9 mouse cellular contexts compared by ENCODE assay signal in genomic region chr4:129490972-129491880, GRCm38 (mm10). TPM values are rescaled to one million over a fixed set of nuclear protein-coding genes. Genes with fewer than 3 reads are reported as not detected.
A peak's percentile ranks its signal among the peaks of the same experiment; 100 is the strongest.
DNase-seq lines count a peak whose midpoint lies in the region; ATAC-seq and TF ChIP-seq lines count a peak whose summit lies in the region.
"Had no signal": no experiment of that assay in that cellular context is flagged by ENCODE, and none has a peak within 500 bp of the region (broad histone marks: within the 10 kb centered on the region; RNA-seq: fewer than 3 reads in every experiment).

TSS of gene Tssk3 (minus strand) at chr4:129491022.
TSS of gene Fam229a (plus strand) at chr4:129491190.

- H3K4me1 ChIP-seq in forebrain, embryonic 12.5 days, result peaks cover 25% of the 10 kb centered on the region
- H3K4me1 ChIP-seq in kidney, postnatal 0 days (replicated peaks; ENCODE audit: insufficient read depth, low read length), result peaks cover 10% of the 10 kb centered on the region; the same call in 1 of the 2 replicates
- peaks cover 10% of the 10 kb centered on the region for H3K4me1 ChIP-seq in stomach, embryonic 16.5 days (ENCODE audit: control insufficient read depth, insufficient read depth, low read length)

- H3K27ac ChIP-seq in forebrain, embryonic 12.5 days, result no peak within 1 kb of the TSS
- H3K27ac ChIP-seq in kidney, postnatal 0 days, result no peak within 1 kb of the TSS
- no peak within 1 kb of the TSS for H3K27ac ChIP-seq in stomach, embryonic 16.5 days (ENCODE audit: low read length)

- H3K9ac ChIP-seq in forebrain, embryonic 12.5 days, result peak within 1 kb of the TSS; percentile 53; the same call in 1 of the 2 replicates
- peak within 1 kb of the TSS; percentile 15 for H3K9ac ChIP-seq in kidney, postnatal 0 days (ENCODE audit: low read depth, low read length)
- H3K9ac ChIP-seq in stomach, embryonic 16.5 days (ENCODE audit: low read length), result peak within 1 kb of the TSS; percentile 64

- H3K27me3 ChIP-seq in forebrain, embryonic 12.5 days, result peaks cover 32% of the 10 kb centered on the region
- H3K27me3 ChIP-seq in kidney, postnatal 0 days (ENCODE audit: insufficient read depth, low read length), result no peaks in the 10 kb centered on the region
- peaks cover 13% of the 10 kb centered on the region for H3K27me3 ChIP-seq in stomach, embryonic 16.5 days (ENCODE audit: control insufficient read depth, insufficient read depth, low read length)

- H3K9me3 ChIP-seq in forebrain, embryonic 12.5 days, result no peaks in the 10 kb centered on the region
- no peaks in the 10 kb centered on the region for H3K9me3 ChIP-seq in kidney, postnatal 0 days (replicated peaks; ENCODE audit: low read length)
- H3K9me3 ChIP-seq in stomach, embryonic 16.5 days (replicated peaks; ENCODE audit: control insufficient read depth, low read length), result no peaks in the 10 kb centered on the region

- 0 out of 2 replicates have a peak, but pooled peaks have one; percentile 24 for ATAC-seq in forebrain, embryonic 12.5 days (ENCODE audit: low FRiP score)
- peak; percentile 79 for ATAC-seq in kidney, postnatal 0 days (replicated peaks; ENCODE audit: low FRiP score, low read depth)
- peak; percentile 26; the same call in 1 of the 2 replicates for ATAC-seq in stomach, embryonic 16.5 days (ENCODE audit: insufficient read depth, low FRiP score)

- H3K4me3 ChIP-seq in forebrain, embryonic 12.5 days (replicated peaks), result peak within 1 kb of the TSS; percentile 39
- peak within 1 kb of the TSS; percentile 20 for H3K4me3 ChIP-seq in kidney, postnatal 0 days (replicated peaks; ENCODE audit: low read depth, low read length)
- peak within 1 kb of the TSS; percentile 39 for H3K4me3 ChIP-seq in stomach, embryonic 16.5 days (replicated peaks; ENCODE audit: low read length)

- peaks cover 29% of the 10 kb centered on the region for H3K36me3 ChIP-seq in forebrain, embryonic 12.5 days (replicated peaks)
- peaks cover 25% of the 10 kb centered on the region for H3K36me3 ChIP-seq in kidney, postnatal 0 days (ENCODE audit: insufficient read depth, low read length)
- H3K36me3 ChIP-seq in stomach, embryonic 16.5 days (ENCODE audit: control insufficient read depth, insufficient read depth, low read length), result peaks cover 10% of the 10 kb centered on the region

- 3% methylated on average over 70 of the region's 70 CpGs for WGBS in forebrain, embryonic 12.5 days
- 4% methylated on average over 70 of the region's 70 CpGs for WGBS in kidney, postnatal 0 days
- WGBS in stomach, embryonic 16.5 days, result 7% methylated on average over 70 of the region's 70 CpGs

- peak; percentile 92 for DNase-seq in heart, adult 11 months
- no peak for DNase-seq in heart, adult 8-10 months (ENCODE audit: low spot score)
- DNase-seq in brain, adult 2 months (ENCODE audit: low read depth, low spot score), result peak; percentile 67
- peak; percentile 53 for DNase-seq in kidney, postnatal 0 days (ENCODE audit: low spot score)
- peak; percentile 46 for DNase-seq in lung, postnatal 14 days
- no peak for DNase-seq in layer of hippocampus, adult 11-12 months (ENCODE audit: low spot score)

- H3K4me2 ChIP-seq in forebrain, embryonic 12.5 days, result peak within 1 kb of the TSS; percentile 60
- H3K4me2 ChIP-seq in kidney, postnatal 0 days (ENCODE audit: low read length), result peak within 1 kb of the TSS; percentile 58
- peak within 1 kb of the TSS; percentile 72 for H3K4me2 ChIP-seq in stomach, embryonic 16.5 days (ENCODE audit: low read depth, low read length)

- TF ChIP-seq CTCF in kidney, postnatal 0 days (IDR thresholded peaks at IDR 0.05; ENCODE audit: low read depth), result peak; percentile 42; the same call in 1 of the 2 replicates

RNA-seq across cellular contexts. Expression of gene Tssk3, which starts in this region (rescaled TPM):
- not detected for total RNA-seq in heart, adult 8-10 months (2022)
- polyA plus RNA-seq in forebrain, embryonic 12.5 days (2016; fragmentation: Nextera tagmentation; extraction: Ambion mirVana), result not detected in 2 replicates
- polyA plus RNA-seq in kidney, postnatal 0 days (2015; fragmentation: Nextera tagmentation; extraction: Ambion mirVana), result 0.10 TPM in 1 of 2 replicates, not detected in the other
- polyA plus RNA-seq in stomach, embryonic 16.5 days (2015; fragmentation: Nextera tagmentation; extraction: Ambion mirVana), result not detected in 2 replicates
- total RNA-seq: hematopoietic stem cell, adult 5-6 weeks had no signal

RNA-seq across cellular contexts. Expression of gene Fam229a, which starts in this region (rescaled TPM):
- not detected for total RNA-seq in heart, adult 8-10 months (2022)
- polyA plus RNA-seq in forebrain, embryonic 12.5 days (2016; fragmentation: Nextera tagmentation; extraction: Ambion mirVana), result not detected in 2 replicates
- 0.37 and 0.78 TPM in 2 replicates for polyA plus RNA-seq in kidney, postnatal 0 days (2015; fragmentation: Nextera tagmentation; extraction: Ambion mirVana)
- polyA plus RNA-seq in stomach, embryonic 16.5 days (2015; fragmentation: Nextera tagmentation; extraction: Ambion mirVana), result not detected in 2 replicates
- total RNA-seq: hematopoietic stem cell, adult 5-6 weeks had no signal

Comparison
In these comparisons a context has a peak if more than half of its experiments do, and no peak if none do; other contexts are left out.
1. DNase-seq: peak in heart, adult 11 months (single experiment), brain, adult 2 months (single experiment) and lung, postnatal 14 days (single experiment); none in heart, adult 8-10 months (single experiment) and layer of hippocampus, adult 11-12 months (single experiment).
2. Peak in ATAC-seq, H3K4me3 ChIP-seq, H3K9ac ChIP-seq and H3K4me2 ChIP-seq in forebrain, embryonic 12.5 days; RNA of the genes that start here not detected or under 1 TPM.
3. Peak in DNase-seq, ATAC-seq, H3K4me3 ChIP-seq, H3K9ac ChIP-seq and H3K4me2 ChIP-seq in kidney, postnatal 0 days; RNA of the genes that start here not detected or under 1 TPM.
4. Peak in ATAC-seq, H3K4me3 ChIP-seq, H3K9ac ChIP-seq and H3K4me2 ChIP-seq in stomach, embryonic 16.5 days; RNA of the genes that start here not detected or under 1 TPM.
5. ATAC-seq: peak in every context shown above with its lines; median percentile 79 in kidney, postnatal 0 days; 26 in stomach, embryonic 16.5 days; 24 in forebrain, embryonic 12.5 days.
6. Peak in every context shown above with its lines, with median percentiles within 50 percentile points of each other: H3K4me2 ChIP-seq, H3K4me3 ChIP-seq and H3K9ac ChIP-seq.